In the genomic region with DNA sequence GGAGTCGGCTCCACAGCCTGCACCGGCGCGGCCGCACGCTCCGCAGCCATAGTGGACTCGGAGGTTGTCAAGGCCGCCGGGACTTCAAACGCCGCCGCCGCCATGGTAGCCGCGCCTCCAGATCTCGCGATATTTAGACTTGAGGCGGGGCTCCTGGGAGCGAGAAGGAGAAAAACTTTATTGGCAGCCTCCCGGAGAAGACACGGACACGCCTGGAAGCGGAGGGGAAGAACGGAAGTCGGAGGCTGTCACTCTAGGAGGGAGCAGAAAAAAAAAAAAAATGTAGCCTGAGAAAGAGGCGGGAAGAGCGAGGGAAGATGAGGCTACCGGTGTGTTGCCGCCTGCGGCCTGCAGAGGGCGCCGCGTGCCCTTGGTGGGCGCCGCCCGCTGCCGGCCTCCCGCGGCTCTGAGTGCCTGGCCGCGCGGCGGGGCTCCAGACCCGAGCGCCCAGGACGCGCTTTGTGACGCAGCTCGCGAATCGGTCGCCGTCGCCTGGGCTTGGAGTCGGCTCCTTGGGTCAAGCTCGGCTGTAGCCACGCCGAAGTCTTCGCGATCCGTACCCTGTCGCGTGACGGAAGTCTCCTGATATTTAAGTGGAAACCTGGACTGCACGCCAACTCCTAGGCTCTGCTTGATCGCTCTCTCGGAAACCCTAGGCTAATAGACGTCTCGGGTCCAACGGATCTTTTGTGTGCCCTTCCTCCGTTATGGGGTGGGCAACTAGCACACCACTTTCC, we compare ENCODE assay signal across 8 mouse cellular contexts. TPM values are rescaled to one million over a fixed set of nuclear protein-coding genes. Genes with fewer than 3 reads are reported as not detected.
DNase-seq lines count a peak whose midpoint lies in the region; ATAC-seq lines count a peak whose summit lies in the region.

TSS of gene Ddx20 (minus strand) at position 251 of the 737 bp plus-strand sequence.

- ATAC-seq in megakaryocyte progenitor cell, adult 5-6 weeks (replicated peaks; ENCODE audit: poor library complexity), result peak; percentile 93

- peak; percentile 99 for DNase-seq in adipocyte (ENCODE audit: low spot score)
- peak; percentile 98 for DNase-seq in embryo, embryonic 10 days (ENCODE audit: low spot score)
- DNase-seq in gastrocnemius, postnatal 10 days, result peak; percentile 93
- DNase-seq in induced T-regulatory cell, adult 2 months (ENCODE audit: low read depth), result peak; percentile 99
- peak; percentile 95 for DNase-seq in left cerebral cortex, adult 9 months (ENCODE audit: low spot score in 2 of 2)
- DNase-seq in right cerebral cortex, postnatal 14 days, result peak; percentile 93
- peak; percentile 90 to 94 for DNase-seq in urinary bladder, postnatal 36 days (ENCODE audit: low spot score in 2 of 2)

RNA-seq across cellular contexts. Expression of gene Ddx20, which starts in this region (rescaled TPM):
- total RNA-seq in gastrocnemius, postnatal 10 days (2021), result 1 to 10 TPM; 8.6 to 9.7 TPM
- 23.4 and 30.4 TPM in 2 replicates for total RNA-seq in megakaryocyte progenitor cell, adult 5-6 weeks (2015)
- total RNA-seq in megakaryocyte progenitor cell, adult 5-6 weeks (2017), result 51.9 and 57.7 TPM in 2 replicates

Comparison
In these comparisons a context has a peak if more than half of its experiments do, and no peak if none do; other contexts are left out.
1. Peak in every context shown above with its lines: DNase-seq and ATAC-seq.